Mouse (Mus musculus) lung, postnatal 0 days (tissue): ENCODE measurements around the gene Sbf2. TPM values are rescaled to one million over a fixed set of nuclear protein-coding genes. Genes with fewer than 3 reads are reported as not detected.

Experiments
- ATAC-seq: fragments of 200-750 bp; cut with Nextera tagmentation; 2 replicates; pipeline ENCODE4 v1.8.0; 2017; ENCODE audit warnings: moderate library complexity
- DNase-seq: peaks from one replicate; pipeline ENCODE4 v3.0.0-alpha.2; 2016; ENCODE audit warnings: low spot score
- H3K27ac ChIP-seq: fragments of 300-500 bp; sonication (generic); 2 replicates; pipeline ENCODE4 v1.5.1; 2014; ENCODE audit warnings: antibody characterized with exemption, mild to moderate bottlenecking, low read length, mixed read lengths
- H3K27me3 ChIP-seq: fragments of 300-500 bp; sonication (generic); replicated peaks from 2 replicates; pipeline ENCODE4 v1.6.1; 2014; ENCODE audit warnings: low read length, mixed read lengths; ENCODE audit not compliant: insufficient read depth
- H3K36me3 ChIP-seq: fragments of 300-500 bp; sonication (generic); 2 replicates; pipeline ENCODE4 v1.6.1; 2014; ENCODE audit warnings: low read length, mixed read lengths; ENCODE audit not compliant: insufficient read depth
- H3K4me1 ChIP-seq: fragments of 300-500 bp; sonication (generic); 2 replicates; pipeline ENCODE4 v1.6.1; 2014; ENCODE audit warnings: antibody characterized with exemption, low read depth, low read length, mixed read lengths; ENCODE audit not compliant: insufficient read depth
- H3K4me2 ChIP-seq: fragments of 300-500 bp; sonication (generic); replicated peaks from 2 replicates; pipeline ENCODE4 v1.6.1; 2014; ENCODE audit warnings: low read depth, mild to moderate bottlenecking, low read length, moderate library complexity, mixed read lengths
- H3K4me3 ChIP-seq: fragments of 300-500 bp; sonication (generic); 2 replicates; pipeline ENCODE4 v1.5.1; 2014; ENCODE audit warnings: low read depth, low read length
- H3K9ac ChIP-seq: fragments of 300-500 bp; sonication (generic); replicated peaks from 2 replicates; pipeline ENCODE4 v1.6.1; 2014; ENCODE audit warnings: low read depth, mild to moderate bottlenecking
- H3K9me3 ChIP-seq: fragments of 300-500 bp; sonication (generic); 2 replicates; pipeline ENCODE4 v1.6.1; 2016; ENCODE audit warnings: low read length, mixed read lengths
- CTCF ChIP-seq: IDR thresholded peaks from 2 replicates; pipeline ENCODE4 v1.5.1; 2016; ENCODE audit warnings: antibody characterized with exemption, mild to moderate bottlenecking
- EP300 ChIP-seq: IDR thresholded peaks from 2 replicates; pipeline ENCODE4 v1.6.1; 2016; ENCODE audit warnings: antibody characterized with exemption, mild to moderate bottlenecking, control low read depth
- WGBS: fragments of 180-500 bp; shearing (Covaris S2); extraction: QIAGEN DNeasy Blood & Tissue Kit; methylation state at CpG from one replicate; pipeline ENCODE4 v1.1.7; 2014; 5-methylcytosine and 5-hydroxymethylcytosine counted together
- polyA plus RNA-seq: library from polyadenylated mRNA; unstranded; fragments of >200 nt; fragmentation: Nextera tagmentation; extraction: Ambion mirVana; gene quantifications from 2 replicates; pipeline ENCODE4 v1.2.1, GENCODE M21; 2015

Sbf2 gene
- polyA plus RNA-seq, 1 experiment from 2014 or later = 23.3 TPM

DNA sequence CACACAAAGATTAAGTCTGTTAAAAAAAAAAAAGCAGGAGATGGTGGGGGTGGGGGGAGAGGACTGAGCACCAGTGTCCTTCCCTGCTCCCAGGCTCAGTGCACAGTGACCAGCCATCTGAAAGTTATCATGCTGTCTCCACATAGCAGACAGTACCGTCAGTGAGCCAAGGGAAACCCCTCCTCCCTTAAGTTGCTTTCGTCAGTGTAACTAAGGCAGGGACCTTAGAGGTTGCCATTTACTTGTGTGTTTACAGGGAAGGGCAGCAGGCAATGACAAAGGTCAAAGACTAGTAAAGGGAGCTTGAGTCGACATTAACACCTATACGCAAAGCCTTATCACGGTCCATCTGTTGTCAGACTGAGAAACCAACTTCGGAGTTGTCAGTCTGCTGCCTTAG lies 311.8 kb downstream of the Sbf2 start:
- H3K27ac ChIP-seq = no peak overlapping the region
- DNase-seq (no peak), ATAC-seq (no peak)
- no peak overlapping the region for H3K4me2 ChIP-seq
- H3K9me3 ChIP-seq = no peaks in the 10 kb centered on the region
- H3K4me3 ChIP-seq = no peak overlapping the region
- WGBS = 57% methylated on average over 6 of the region's 6 CpGs
- no peak overlapping the region for H3K9ac ChIP-seq
- H3K36me3 ChIP-seq = no peaks in the 10 kb centered on the region
- no peaks in the 10 kb centered on the region for H3K4me1 ChIP-seq
- no peak for TF ChIP-seq EP300
- no peak for TF ChIP-seq CTCF
- no peaks in the 10 kb centered on the region for H3K27me3 ChIP-seq

DNA sequence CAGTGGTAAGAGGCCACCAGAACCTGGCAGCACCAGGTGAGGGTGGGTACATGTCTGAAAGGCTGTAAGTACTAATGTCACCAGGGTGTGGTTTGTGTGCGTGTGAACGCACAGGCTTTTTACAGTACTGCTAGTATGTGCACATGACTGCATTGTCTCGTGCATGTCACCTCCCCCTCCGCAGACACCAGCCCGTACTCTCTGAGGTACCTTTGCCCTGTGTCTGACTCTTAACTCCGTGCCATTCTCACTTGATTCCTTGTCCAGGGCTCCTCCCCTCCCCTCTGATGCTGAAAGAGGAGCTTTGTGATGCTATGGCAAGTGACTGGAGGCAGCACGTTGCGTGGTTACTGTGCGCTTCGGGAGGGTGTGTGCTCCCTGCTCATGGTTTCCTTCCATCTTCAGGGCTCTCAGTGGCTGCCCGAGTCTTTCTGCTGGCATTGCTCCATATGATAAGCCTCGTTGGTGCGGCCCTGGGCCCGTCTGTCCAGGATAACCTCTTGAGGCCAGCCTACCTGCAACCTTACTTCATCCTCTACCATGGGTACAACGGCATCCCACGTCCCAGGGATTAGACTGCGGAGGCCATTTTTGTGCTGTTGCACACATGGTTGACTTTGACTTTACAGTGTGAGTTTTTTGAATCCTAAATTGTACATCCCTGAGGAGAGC lies 315.8 kb downstream of the Sbf2 start:
- WGBS = 77% methylated on average over 17 of the region's 17 CpGs
- Histone ChIP-seq H3K4me2 (no peak overlapping the region), H3K4me3 (no peak overlapping the region), H3K27me3 (no peaks in the 10 kb centered on the region), H3K27ac (0 out of 2 replicates have a peak overlapping the region, but pooled peaks have one; percentile 88), H3K4me1 (peaks cover 10% of the 10 kb centered on the region; the same call in 1 of the 2 replicates), H3K36me3 (no peaks in the 10 kb centered on the region), H3K9me3 (no peaks in the 10 kb centered on the region), H3K9ac (no peak overlapping the region)
- no peak for ATAC-seq
- no peak for DNase-seq
- TF ChIP-seq CTCF (no peak), EP300 (no peak)

DNA sequence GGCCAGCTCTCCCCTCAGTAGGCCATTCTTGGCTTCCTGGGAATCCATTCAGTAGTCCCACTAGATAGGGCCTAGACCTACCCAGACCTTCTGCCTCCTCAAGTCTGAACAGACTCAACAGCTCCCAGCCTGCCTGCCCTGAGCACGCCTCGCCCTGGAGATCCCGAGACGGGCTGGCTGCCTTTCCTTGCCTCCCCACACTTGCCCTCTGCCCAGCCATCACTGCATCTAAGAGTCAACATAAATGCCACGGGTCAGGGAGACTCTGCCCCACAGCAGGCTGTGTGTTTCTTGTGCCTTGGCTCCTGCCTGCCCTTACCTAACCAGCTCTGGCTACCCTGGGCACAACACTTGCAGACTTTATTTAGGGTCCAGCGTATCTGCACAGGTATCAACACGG lies 316.6 kb downstream of the Sbf2 start:
- Histone ChIP-seq H3K4me2 (no peak overlapping the region), H3K27me3 (no peaks in the 10 kb centered on the region), H3K27ac (peak overlapping the region; percentile 88), H3K9ac (no peak overlapping the region), H3K36me3 (no peaks in the 10 kb centered on the region), H3K4me3 (no peak overlapping the region), H3K9me3 (no peaks in the 10 kb centered on the region), H3K4me1 (peaks cover 10% of the 10 kb centered on the region; the same call in 1 of the 2 replicates)
- 80% methylated on average over 7 of the region's 7 CpGs for WGBS
- ATAC-seq = no peak
- no peak for DNase-seq
- TF ChIP-seq EP300 (no peak), CTCF (no peak)

DNA sequence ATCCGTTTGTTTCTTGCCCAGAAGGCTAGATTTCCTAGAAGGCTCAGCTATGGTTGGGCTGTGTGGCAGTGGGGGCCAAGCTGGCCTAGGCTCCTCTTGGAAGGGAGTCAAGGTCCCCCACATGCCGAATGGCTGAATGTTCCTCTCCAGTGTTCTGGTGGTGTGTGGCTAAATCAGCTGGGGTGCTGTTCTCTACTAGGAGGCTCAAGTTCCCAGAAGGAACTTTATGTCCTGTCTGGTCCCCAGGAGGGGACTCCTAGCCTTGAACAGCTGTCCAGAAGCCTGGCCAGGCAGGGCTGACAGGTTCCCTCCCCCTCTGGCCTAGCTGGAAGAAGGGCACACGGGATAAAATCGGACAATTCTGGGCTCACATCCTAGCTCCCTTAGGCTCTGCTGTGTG lies 317.1 kb downstream of the Sbf2 start:
- DNase-seq = peak; percentile 63
- no peaks in the 10 kb centered on the region for H3K27me3 ChIP-seq
- WGBS = 34% methylated on average over 4 of the region's 4 CpGs
- H3K27ac ChIP-seq = peak overlapping the region; percentile 88
- no peak overlapping the region for H3K4me2 ChIP-seq
- peaks cover 10% of the 10 kb centered on the region; the same call in 1 of the 2 replicates for H3K4me1 ChIP-seq
- H3K9me3 ChIP-seq = no peaks in the 10 kb centered on the region
- ATAC-seq = peak; percentile 76
- H3K9ac ChIP-seq = no peak overlapping the region
- H3K36me3 ChIP-seq = no peaks in the 10 kb centered on the region
- H3K4me3 ChIP-seq = no peak overlapping the region
- no peak for TF ChIP-seq EP300

GRCm38 (mm10) chr7:110296889-110297603 lies 317.7 kb downstream of the Sbf2 start:
- TF ChIP-seq CTCF = no peak
- TF ChIP-seq EP300 = peak; percentile 17; the same call in 1 of the 2 replicates
- H3K4me3 ChIP-seq = no peak overlapping the region
- H3K4me1 ChIP-seq = peaks cover 10% of the 10 kb centered on the region; the same call in 1 of the 2 replicates
- H3K4me2 ChIP-seq = no peak overlapping the region
- no peaks in the 10 kb centered on the region for H3K36me3 ChIP-seq
- DNase-seq (peak; percentile 90), ATAC-seq (peak; percentile 95)
- WGBS = 25% methylated on average over 17 of the region's 17 CpGs
- H3K9ac ChIP-seq = peak overlapping the region; percentile 23; the same call in 1 of the 2 replicates
- H3K27me3 ChIP-seq = no peaks in the 10 kb centered on the region
- H3K9me3 ChIP-seq = no peaks in the 10 kb centered on the region
- peak overlapping the region; percentile 88 for H3K27ac ChIP-seq

- ATAC-seq (no peak), DNase-seq (no peak)
- peaks cover 3% of the 10 kb centered on the region; the same call in 1 of the 2 replicates for H3K4me1 ChIP-seq
- no peaks in the 10 kb centered on the region for H3K36me3 ChIP-seq
- 77% methylated on average over 4 of the region's 4 CpGs for WGBS
- no peaks in the 10 kb centered on the region for H3K27me3 ChIP-seq
- no peak overlapping the region for H3K4me2 ChIP-seq
- no peak overlapping the region for H3K9ac ChIP-seq
- H3K4me3 ChIP-seq = no peak overlapping the region
- H3K9me3 ChIP-seq = no peaks in the 10 kb centered on the region
- H3K27ac ChIP-seq = peak overlapping the region; percentile 35; the same call in 1 of the 2 replicates
- TF ChIP-seq CTCF (no peak), EP300 (no peak)
Observed at GRCm38 (mm10) chr7:110289647-110290046, 325.1 kb downstream of the Sbf2 start.
